Mouse (Mus musculus) large intestine, adult 2 months (tissue): ENCODE data around the gene Zswim5. TPM values are rescaled to one million over a fixed set of nuclear protein-coding genes. Genes with fewer than 3 reads are reported as not detected.

ENCODE experiments used
- DNase-seq: peaks from one replicate; pipeline ENCODE4 v3.0.0-alpha.2; 2012; ENCODE audit warnings: low read depth, low spot score
- WGBS: fragments of 180-500 bp; shearing (Covaris S2); methylation state at CpG from one replicate; pipeline ENCODE4 v1.1.7; 2018; 5-methylcytosine and 5-hydroxymethylcytosine counted together
- polyA plus RNA-seq: library from polyadenylated mRNA; depleted of rRNA; stranded (reverse); fragments of >200 nt; gene quantifications from 2 replicates; pipeline ENCODE4 v1.2.3, GENCODE M21; 2012; rRNA removed

Gene Zswim5
- polyA plus RNA-seq, 1 experiment, result 6.4 TPM

DNA sequence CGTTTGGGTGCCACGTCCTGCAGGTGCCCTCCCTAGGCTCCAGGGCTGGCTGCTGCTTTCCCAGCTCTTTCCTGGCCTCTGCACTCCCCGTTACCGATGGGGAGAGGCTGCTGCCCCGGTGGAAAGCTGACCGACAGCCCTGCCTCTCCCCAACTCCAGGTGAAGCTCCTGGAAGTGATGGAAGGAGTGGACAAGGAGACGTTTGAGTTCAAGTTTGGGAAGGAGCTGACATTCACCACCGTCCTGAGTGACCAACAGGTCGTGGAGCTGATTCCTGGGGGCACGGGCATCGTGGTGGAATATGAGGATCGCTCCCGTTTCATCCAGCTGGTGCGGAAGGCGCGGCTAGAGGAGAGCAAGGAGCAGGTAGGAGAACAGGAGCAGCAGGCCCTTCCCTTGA is 124.8 kb downstream of the Zswim5 start:
- WGBS, result 93% methylated on average over 16 of the region's 16 CpGs

DNA sequence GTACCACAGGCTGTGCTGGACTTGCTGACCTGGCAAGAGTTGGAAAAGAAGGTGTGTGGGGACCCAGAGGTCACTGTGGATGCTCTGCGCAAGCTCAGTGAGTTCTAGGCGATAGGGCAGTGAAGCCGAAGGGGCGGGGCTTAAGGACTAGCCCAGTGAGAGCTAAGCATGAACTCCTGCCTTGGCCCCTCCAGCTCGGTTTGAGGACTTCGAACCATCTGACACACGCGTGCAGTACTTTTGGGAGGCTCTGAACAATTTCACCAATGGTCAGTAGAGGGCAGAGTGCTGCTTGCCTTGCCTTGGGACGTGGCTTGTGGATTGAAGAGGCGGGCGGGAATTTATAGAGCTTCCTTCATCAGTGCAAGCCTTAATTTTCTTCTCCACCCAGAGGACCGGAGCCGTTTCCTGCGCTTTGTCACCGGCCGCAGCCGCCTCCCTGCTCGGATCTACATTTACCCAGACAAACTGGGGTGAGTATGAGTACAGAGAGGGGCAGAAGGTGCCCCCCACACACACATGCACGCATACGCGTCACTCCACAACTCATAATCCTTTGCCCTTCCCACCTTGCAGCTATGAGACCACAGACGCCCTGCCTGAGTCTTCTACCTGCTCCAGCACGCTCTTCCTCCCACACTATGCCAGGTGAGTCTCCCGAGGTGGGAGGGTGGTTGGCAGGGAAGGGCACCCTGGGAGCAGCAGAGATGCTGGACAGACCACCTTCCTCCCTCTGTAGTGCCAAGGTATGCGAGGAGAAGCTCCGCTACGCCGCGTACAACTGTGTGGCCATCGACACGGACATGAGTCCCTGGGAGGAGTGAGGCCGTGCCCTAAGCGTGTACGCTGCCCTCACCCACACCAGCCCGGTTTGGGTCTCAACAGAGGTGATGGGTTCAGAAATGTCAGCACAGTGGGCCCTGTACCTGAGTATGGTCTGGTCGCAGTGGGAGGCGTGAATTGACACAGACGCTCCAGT is 125.7 kb downstream of the Zswim5 start:
- DNase-seq, result peak; percentile 38
- 59% methylated on average over 38 of the region's 38 CpGs for WGBS

More for the DNA sequence above, 124.8 kb downstream of the Zswim5 start:
- DNase-seq, result no peak

DNA sequence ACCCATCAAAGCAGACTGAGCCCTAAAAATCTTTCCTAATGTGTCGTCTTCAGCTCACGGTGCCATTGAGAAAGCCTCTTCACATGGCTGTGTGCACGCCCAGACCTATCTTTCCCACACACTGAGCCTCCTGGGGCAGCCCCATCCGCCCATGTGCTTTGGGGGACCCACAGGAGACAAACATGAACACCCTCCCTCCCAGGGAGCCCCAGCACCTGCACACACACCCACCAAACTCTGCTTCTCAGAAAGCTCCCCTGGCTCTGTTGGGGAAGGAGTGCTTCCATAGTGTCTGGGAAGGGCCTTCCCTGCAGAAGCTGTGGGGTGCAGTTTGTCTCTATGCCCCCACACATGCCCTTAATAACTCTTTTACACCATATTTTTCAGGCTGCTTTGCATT is 127.5 kb downstream of the Zswim5 start:
- DNase-seq, result no peak
- 92% methylated on average over 4 of the region's 4 CpGs for WGBS

DNA sequence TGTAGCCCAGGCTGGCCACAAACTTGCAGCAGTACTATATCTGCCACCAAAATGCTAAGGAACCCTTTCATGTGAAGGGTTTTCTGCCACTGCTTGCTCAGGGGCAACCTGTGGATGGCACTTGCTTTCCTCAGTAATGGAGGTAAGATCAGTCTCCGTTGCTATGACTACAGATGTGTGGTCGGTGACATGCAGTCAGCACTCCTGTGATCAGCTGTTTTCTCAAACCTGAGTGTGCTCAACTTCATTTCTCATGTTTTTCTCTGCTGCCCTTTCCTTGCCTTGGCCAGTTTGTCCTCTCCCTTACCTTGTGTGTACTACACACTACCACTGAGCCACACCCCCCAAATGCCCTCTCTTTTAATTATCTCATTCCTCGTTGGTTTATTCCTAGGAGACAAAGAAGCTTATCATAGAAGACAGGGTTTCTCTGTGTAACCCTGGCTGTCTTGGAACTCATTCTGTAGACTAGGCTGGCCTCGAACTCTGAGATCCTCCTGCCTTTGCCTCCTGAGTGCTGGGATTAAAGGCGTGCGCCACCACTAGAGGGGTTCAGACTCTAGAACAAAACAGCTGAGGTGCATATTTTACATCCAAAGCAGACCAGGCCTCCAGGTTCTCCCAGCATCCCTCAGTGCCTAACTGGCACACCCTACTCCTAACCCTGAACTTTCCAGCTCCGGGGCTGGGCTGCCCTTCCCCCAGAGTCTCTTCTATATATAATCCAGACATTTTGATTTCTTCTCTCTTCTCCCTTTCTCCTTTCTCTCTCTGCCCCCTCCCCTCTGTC is 128.6 kb downstream of the Zswim5 start:
- DNase-seq, result no peak
- 70% methylated on average over 7 of the region's 7 CpGs for WGBS

DNA sequence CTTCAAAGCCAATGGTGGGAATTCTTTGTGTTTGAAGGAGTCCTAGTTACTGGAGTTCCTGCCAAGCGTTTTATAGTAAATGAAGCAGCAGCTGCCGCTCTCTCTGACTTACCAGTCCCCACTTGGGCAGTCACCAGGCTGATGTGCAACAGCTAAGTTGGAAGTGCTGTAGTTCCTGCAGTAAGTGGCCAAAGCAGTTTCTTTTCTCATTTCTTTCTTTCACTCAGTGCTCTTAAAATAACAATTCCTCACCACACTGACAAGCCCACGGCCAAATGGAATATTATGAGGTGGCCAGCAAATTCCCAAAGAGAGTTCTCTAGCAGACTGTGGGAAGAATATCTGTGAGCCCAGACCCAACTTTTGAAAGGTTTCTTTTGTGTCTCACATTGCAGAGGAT is 129.9 kb downstream of the Zswim5 start:
- 52% methylated on average over 3 of the region's 3 CpGs for WGBS
- DNase-seq, result no peak

DNA sequence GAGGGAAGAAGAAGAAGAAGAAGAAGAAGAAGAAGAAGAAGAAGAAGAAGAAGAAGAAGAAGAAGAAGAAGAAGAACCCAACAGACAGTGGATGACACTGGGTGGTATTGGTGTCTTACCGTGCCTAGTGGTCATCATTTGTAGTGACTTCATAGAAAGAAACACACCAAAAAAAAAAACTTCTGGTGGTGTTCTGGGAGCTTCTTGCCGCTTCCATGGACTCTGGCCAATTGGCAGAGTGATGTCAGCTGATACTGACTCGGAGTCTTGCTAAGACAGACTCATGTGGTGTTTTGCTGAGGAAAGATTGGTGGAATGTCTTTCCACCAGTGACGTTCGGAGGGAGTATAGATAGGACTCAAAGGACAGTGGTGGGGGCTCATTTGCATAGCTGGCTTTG is 133.1 kb downstream of the Zswim5 start:
- 77% methylated on average over 5 of the region's 5 CpGs for WGBS
- no peak for DNase-seq

DNA sequence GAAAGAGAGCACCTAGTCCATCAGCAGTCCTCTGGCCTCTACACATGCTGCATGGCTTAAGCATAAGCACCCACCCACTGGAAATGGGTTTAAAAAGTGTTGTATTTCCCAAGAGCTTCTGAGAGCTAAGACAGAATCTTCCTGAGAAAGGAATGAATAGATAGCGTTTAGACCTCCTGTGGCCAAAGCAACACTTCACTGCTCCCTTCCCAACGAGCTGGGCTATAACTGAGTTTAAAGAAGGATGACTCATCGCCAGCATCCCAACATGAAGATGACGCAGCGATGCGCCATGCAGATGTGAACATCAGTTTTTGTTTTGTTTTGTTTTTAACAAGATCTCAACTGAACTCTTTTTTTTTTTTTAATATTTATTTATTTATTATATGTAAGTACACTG is 136.4 kb downstream of the Zswim5 start:
- no peak for DNase-seq
- WGBS, result 66% methylated on average over 6 of the region's 6 CpGs

DNA sequence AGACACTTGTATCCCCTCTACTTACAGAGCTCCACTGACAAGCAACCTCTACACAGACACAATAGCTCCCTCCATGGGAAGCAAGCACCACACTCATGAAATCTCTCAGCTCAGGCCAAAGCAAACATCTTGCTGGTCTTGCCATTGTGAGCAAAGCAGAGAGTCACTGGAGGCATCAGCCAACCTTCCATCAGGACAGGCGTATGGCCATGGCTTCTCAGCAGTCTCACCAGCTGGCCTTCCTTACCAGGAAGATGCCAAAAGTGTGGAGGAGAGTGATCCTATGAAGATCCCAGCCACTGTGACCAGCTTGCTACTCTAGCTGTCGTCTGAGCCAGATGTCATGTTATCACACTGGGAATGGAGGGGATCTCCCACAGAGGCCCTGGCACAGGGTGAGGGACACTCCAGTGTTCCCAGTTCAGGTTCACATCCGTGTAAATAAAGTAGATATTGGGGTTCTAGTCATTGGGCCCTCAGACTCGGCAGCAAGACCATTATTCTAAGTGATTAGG is 137.8 kb downstream of the Zswim5 start:
- 58% methylated on average over 4 of the region's 4 CpGs for WGBS
- no peak for DNase-seq

DNA sequence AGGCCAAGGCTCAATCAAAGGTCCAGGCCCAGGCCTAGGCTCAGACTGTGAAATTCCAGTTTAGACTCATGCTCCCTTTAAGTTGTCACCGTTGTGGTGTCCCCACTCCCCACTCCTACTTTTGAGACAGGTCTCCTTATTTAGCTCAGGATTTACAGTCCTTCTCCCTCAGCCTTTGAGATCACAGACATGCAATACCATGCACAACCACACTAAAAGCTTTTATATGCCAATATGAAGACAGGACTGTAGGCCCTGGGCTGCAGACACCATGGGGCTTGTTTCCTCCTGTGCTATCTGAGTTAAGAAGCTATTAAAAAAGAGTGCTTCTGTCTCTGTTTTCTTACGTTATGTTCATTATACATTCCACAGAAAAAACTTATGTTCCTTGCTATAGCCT is 140.6 kb downstream of the Zswim5 start:
- no peak for DNase-seq
- 78% methylated on average over 2 of the region's 2 CpGs for WGBS

DNA sequence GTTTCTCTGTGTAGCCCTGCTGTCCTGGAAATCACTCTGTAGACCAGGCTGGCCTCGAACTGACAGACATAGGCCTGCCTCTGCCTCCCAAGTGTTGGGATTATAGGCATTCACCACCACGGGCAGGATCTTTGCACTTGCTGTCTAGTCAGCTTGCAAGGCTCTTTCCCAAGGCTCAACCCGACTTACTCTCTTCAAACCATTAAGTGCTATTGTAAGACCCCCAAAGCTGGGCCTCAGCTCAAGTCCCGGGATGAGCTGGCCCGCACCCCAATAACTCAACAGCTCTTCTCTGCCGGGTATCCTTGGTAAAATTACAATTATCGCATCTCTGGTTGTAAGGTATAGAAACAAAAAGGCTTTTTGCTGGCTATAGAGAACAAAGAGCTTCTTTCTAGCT is 141.2 kb downstream of the Zswim5 start:
- 86% methylated on average over 7 of the region's 7 CpGs for WGBS
- no peak for DNase-seq

DNA sequence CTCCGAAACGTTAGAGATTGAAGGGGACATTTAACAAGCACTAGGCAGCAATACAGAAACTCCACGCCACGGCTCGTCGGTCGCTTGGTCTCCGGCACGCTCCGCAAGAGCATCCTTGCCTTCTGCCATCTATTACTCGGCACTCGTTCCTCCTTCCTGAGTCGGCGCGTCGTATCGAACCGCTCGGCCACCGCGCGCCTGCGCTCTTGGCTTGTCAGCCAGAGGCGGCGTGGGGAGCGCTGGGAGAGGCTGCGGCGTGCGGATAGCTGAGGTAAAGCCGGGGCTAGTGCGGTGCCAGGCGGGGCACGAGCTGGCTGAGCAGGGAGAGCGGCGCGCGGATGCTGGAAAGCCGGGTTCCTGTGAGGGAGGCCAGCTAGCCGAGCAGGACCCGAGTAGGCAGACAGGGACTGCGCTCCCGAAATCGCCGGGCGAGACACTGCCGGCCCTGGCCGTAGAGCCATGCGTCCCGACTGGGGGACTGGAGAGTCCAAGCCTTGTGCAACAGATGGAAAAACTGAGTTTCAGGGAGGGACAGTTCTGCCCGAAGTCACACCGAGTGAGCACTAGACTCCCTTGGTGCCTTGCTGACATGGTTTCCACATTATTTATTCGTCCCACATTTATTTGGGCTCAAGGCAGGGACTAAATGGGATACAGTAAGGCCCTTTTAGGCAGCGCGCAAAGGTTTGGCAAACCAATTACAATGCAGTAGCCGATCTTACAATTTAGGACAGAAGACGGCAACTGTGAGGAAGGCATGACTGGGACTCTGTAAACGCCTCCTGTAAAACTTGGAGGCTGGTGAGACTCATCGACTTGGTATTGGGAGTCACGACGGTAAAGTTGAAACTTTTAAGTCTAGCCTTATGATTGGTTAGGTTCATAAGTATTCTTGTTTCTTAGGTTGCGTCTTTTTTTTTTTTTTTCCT is 142.3 kb downstream of the Zswim5 start, which contains the start of gene Eif2b3:
TSS of gene Eif2b3 (plus strand) at position 197 of the 929 bp plus-strand sequence.
- under 1% methylated on average over 61 of the region's 61 CpGs for WGBS
- DNase-seq, result peak; percentile 66

DNA sequence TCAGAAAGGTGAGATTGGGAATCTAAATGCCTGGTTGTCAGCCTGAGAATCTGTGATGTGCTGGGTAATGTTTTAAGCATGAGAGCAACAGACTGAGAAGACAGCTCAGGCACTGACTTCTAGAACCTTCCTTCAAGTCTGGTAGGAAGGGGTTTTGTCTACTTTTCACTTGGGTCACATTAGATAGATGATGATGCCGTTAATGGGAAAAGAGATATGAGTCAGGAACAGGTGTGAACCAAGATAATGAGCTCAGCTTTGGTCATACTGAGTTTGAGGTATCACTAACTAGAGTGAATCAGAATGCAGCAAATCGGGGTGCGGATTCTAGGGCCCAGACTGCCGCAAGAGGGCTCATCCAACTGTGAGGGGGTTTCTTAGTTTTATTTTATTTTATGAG is 146.3 kb downstream of the Zswim5 start:
- 97% methylated on average over 4 of the region's 4 CpGs for WGBS
- no peak for DNase-seq

DNA sequence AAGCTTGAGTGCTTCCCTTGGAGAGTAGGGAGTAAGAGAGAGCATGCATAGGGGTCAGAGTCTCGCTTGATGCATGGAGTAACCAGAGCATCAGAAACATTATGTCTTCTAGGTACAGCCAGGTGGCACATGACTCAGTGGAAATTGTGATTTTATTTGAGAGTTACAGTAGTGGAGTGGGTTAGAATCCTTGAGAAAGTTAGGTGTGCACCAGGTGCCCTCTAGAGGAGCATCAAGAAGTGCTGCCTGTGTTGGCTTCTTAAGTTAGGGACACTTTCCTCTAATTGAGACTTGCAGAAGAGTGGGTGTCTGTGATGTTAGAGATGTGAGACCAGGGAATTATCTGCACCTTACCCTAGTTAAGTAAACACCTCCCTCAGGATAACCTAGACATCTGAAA is 153.9 kb downstream of the Zswim5 start:
- 93% methylated on average over 1 of the region's 1 CpGs for WGBS
- no peak for DNase-seq

Other genes with a start within 250 kb of the Zswim5 start
- 5.4 and 6.0 TPM in 2 replicates for gene Nasp, start 249.4 kb upstream of the Zswim5 start, polyA plus RNA-seq
- gene Akr1a1, start 225.7 kb upstream of the Zswim5 start, polyA plus RNA-seq, result 937 and 1,000 TPM in 2 replicates
- 346 and 395 TPM in 2 replicates for gene Prdx1, start 191.8 kb upstream of the Zswim5 start, polyA plus RNA-seq
- gene Mmachc, start 169.0 kb upstream of the Zswim5 start, polyA plus RNA-seq, result 9.1 and 9.3 TPM in 2 replicates
- 19.4 and 23.9 TPM in 2 replicates for gene Ccdc163, start 168.9 kb upstream of the Zswim5 start, polyA plus RNA-seq
- 14.6 and 21.5 TPM in 2 replicates for gene Tesk2, start 156.4 kb upstream of the Zswim5 start, polyA plus RNA-seq
- gene Toe1, start 69.7 kb upstream of the Zswim5 start, polyA plus RNA-seq, result 22.0 and 24.9 TPM in 2 replicates
- 4.7 and 5.6 TPM in 2 replicates for gene Mutyh, start 69.7 kb upstream of the Zswim5 start, polyA plus RNA-seq
- 8.3 and 8.4 TPM in 2 replicates for gene Hpdl, start 55.7 kb upstream of the Zswim5 start, polyA plus RNA-seq
- 37.8 and 47.5 TPM in 2 replicates for gene Urod, start 117.0 kb downstream of the Zswim5 start, polyA plus RNA-seq
- gene Hectd3, start 117.9 kb downstream of the Zswim5 start, polyA plus RNA-seq, result 71.2 and 117 TPM in 2 replicates
- gene Eif2b3, start 142.0 kb downstream of the Zswim5 start, polyA plus RNA-seq, result 5.2 and 7.1 TPM in 2 replicates
- gene Ptch2, start 218.7 kb downstream of the Zswim5 start, polyA plus RNA-seq, result 1.6 and 3.6 TPM in 2 replicates
- 7.8 and 8.2 TPM in 2 replicates for gene Btbd19, start 248.3 kb downstream of the Zswim5 start, polyA plus RNA-seq
- gene Tctex1d4, start 249.4 kb downstream of the Zswim5 start, polyA plus RNA-seq, result 0.31 and 0.47 TPM in 2 replicates